Mouse (Mus musculus): ENCODE measurements around the gene Slmap. TPM values are rescaled to one million over a fixed set of nuclear protein-coding genes. Genes with fewer than 3 reads are reported as not detected.
A peak's percentile ranks its signal among the peaks of the same experiment; 100 is the strongest.
"Not testable (repeated sequence)": the region's sequence is repeated elsewhere in the genome, so short reads cannot be mapped to it uniquely, and the experiment has no call there.

The Slmap gene
- 21.5 and 22.3 TPM in 2 replicates for polyA plus RNA-seq (2014; fragmentation: Nextera tagmentation; extraction: Ambion mirVana)

DNA sequence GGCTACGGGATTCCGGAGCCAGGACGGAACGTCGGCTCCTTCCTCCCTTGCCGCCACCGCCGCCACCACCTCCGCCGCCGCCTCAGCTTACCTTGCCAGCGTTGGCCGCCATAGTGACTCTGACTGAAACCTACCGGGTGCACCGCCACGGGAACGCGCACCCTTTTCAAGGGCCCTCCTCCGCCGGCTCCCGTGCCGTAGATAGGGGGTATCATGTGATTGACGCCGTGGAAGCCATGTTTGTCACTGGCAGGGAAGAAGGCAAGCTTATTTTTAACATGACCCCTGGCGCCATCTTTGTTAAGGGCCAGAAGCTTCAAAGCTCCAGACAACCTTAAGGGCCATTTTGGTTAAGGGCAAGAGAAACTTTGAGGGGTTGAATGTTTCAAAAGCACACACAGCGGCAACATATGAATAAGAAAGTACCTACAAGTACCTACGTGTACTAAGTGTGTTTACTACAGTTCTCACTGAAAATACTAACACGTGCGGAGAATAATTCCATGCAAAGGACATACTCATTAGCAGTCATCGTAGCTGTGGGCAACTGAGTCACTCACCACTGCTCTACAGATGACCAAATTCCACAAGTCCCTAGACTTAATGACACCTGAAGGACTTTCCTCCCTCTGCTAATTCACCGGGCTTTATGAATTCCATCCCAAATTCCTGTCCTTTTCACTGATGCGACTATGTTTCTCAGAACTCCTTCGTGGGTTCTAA, at the start of gene Slmap:
Gene Slmap (minus strand): TSS at position 175 of the 723 bp plus-strand sequence.
- WGBS, result 13% methylated on average over 28 of the region's 33 CpGs

DNA sequence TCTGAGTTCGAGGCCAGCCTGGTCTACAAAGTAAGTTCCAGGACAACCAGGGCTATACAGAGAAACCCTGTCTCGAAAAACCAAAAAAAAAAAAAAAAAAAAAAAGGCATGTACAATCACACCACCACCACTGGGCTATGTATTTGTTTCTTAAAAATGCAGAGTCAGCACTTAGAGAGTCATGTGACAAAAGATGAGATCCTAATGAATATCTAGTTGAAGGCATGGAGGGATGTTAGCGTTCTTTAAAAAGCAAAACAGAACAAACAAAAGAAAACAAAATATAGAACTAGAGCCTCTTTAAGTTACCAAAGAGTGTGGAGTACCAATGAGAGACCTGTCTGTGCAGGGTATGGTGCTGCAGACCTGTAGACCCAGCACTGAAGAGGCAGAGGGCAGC, 48.9 kb upstream of the Slmap start:
- Histone ChIP-seq H3K27ac (replicated peaks; ENCODE audit: low read depth, low read length) (no peak overlapping the region), H3K9me3 (replicated peaks; ENCODE audit: control insufficient read depth, low read length) (no peaks in the 10 kb centered on the region), H3K36me3 (replicated peaks; ENCODE audit: control insufficient read depth, insufficient read depth, low read depth, low read length) (no peaks in the 10 kb centered on the region), H3K9ac (replicated peaks; ENCODE audit: low read length) (no peak overlapping the region), H3K4me2 (ENCODE audit: low read depth, low read length) (no peak overlapping the region), H3K27me3 (ENCODE audit: control insufficient read depth, insufficient read depth, low read length) (no peaks in the 10 kb centered on the region), H3K4me3 (ENCODE audit: low read depth, low read length) (no peak overlapping the region), H3K4me1 (ENCODE audit: control insufficient read depth, insufficient read depth, low read length) (no peaks in the 10 kb centered on the region)
- WGBS, result 84% methylated on average over 3 of the region's 3 CpGs
- DNase-seq (ENCODE audit: low spot score), result no peak
- no peak for ATAC-seq (replicated peaks; ENCODE audit: insufficient number of reproducible peaks, low FRiP score, low TSS enrichment, low read depth)

More for the DNA sequence above, at the start of gene Slmap:
- no peaks in the 10 kb centered on the region for H3K9me3 ChIP-seq (replicated peaks; ENCODE audit: control insufficient read depth, low read length)
- peak within 1 kb of the TSS; percentile 82 for H3K4me2 ChIP-seq (ENCODE audit: low read depth, low read length)
- peak within 1 kb of the TSS; percentile 90 for H3K9ac ChIP-seq (replicated peaks; ENCODE audit: low read length)
- H3K4me3 ChIP-seq (ENCODE audit: low read depth, low read length), result peak within 1 kb of the TSS; percentile 95
- H3K27ac ChIP-seq (replicated peaks; ENCODE audit: low read depth, low read length), result peak within 1 kb of the TSS; percentile 58
- no peaks in the 10 kb centered on the region for H3K27me3 ChIP-seq (ENCODE audit: control insufficient read depth, insufficient read depth, low read length)
- no peaks in the 10 kb centered on the region for H3K36me3 ChIP-seq (replicated peaks; ENCODE audit: control insufficient read depth, insufficient read depth, low read depth, low read length)
- ATAC-seq (replicated peaks; ENCODE audit: insufficient number of reproducible peaks, low FRiP score, low TSS enrichment, low read depth), result peak; percentile 93
- DNase-seq (ENCODE audit: low spot score), result peak; percentile 100
- H3K4me1 ChIP-seq (ENCODE audit: control insufficient read depth, insufficient read depth, low read length), result no peaks in the 10 kb centered on the region; the same call in 1 of the 2 replicates

DNA sequence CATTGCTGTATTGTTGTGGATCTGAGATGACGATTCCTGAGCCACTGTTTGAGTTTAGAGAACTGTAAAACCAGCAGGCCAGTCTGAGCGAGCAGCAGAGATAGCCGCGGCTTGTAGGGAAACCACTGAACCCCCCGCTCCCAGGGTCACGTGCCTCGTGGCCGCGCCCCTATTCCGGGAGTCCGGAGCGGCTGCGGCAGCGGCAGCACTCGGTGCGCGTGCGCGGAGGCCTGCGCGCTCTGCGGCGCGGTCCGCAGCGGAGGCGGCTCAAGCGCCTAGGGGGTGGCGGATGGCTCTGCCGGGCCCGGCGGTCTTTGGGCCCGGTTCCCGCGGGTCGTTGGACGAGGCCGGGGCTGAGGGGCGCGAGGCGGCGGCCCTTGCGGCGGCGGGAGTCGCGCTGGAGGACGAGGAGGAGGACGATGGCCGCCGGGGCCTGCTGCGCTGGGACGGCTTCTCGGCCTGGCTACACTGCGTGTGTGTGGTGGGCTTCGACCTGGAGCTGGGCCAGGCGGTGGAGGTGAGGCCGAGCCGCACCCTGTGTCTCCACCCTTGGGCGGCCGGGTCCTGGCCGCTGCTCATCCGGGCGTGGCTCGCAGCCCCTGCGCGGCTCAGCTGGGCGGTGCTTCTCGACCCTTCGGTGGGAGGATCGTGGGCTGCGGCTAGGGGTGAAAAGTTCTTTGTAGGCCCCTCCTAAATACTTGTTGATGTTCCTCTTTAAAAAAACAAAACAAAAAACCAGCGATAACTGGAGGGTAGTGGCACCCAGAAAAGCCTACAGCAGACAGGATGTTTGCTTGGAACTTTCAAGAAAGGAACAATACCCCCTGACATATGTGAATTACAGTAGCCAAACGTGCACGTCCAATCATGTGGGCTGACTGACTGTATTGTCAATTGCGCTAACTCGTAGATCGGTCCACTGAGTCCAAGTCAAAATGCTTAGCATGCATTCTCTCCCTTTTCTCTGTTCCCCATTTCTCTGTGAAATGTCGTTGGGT, 44.9 kb upstream of the Slmap start:
- no peaks in the 10 kb centered on the region for H3K36me3 ChIP-seq (replicated peaks; ENCODE audit: control insufficient read depth, insufficient read depth, low read depth, low read length)
- no peaks in the 10 kb centered on the region for H3K9me3 ChIP-seq (replicated peaks; ENCODE audit: control insufficient read depth, low read length)
- H3K27ac ChIP-seq (replicated peaks; ENCODE audit: low read depth, low read length), result peak overlapping the region; percentile 92
- peak overlapping the region; percentile 74 for H3K4me2 ChIP-seq (ENCODE audit: low read depth, low read length)
- DNase-seq (ENCODE audit: low spot score) (peak; percentile 96), ATAC-seq (replicated peaks; ENCODE audit: insufficient number of reproducible peaks, low FRiP score, low TSS enrichment, low read depth) (peak; percentile 96)
- no peaks in the 10 kb centered on the region for H3K27me3 ChIP-seq (ENCODE audit: control insufficient read depth, insufficient read depth, low read length)
- peak overlapping the region; percentile 81 for H3K4me3 ChIP-seq (ENCODE audit: low read depth, low read length)
- under 1% methylated on average over 79 of the region's 79 CpGs for WGBS
- peak overlapping the region; percentile 98 for H3K9ac ChIP-seq (replicated peaks; ENCODE audit: low read length)
- no peaks in the 10 kb centered on the region for H3K4me1 ChIP-seq (ENCODE audit: control insufficient read depth, insufficient read depth, low read length)

DNA sequence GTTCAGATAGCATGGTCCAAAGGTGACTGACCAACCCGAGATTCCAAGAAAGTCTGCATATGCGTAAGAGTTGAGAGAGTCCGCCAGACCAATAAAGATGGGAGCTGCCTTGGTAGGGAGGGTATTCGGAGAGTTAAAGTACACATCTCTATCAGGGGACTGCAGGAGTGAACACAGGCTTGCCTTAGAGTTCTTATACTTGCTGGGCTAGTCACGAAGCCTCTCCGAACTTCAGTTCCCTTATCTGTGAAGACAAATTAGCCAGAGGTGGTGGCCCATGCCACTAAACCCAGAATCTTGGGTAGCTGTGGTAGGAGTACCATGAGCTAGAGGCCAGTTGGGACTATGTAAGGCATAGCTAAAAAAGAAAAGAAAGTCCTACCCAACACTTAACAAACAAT, 44.1 kb upstream of the Slmap start:
- Histone ChIP-seq H3K9ac (replicated peaks; ENCODE audit: low read length) (no peak overlapping the region), H3K4me1 (ENCODE audit: control insufficient read depth, insufficient read depth, low read length) (no peaks in the 10 kb centered on the region), H3K27me3 (ENCODE audit: control insufficient read depth, insufficient read depth, low read length) (no peaks in the 10 kb centered on the region), H3K4me2 (ENCODE audit: low read depth, low read length) (no peak overlapping the region), H3K27ac (replicated peaks; ENCODE audit: low read depth, low read length) (no peak overlapping the region), H3K4me3 (ENCODE audit: low read depth, low read length) (no peak overlapping the region), H3K36me3 (replicated peaks; ENCODE audit: control insufficient read depth, insufficient read depth, low read depth, low read length) (no peaks in the 10 kb centered on the region), H3K9me3 (replicated peaks; ENCODE audit: control insufficient read depth, low read length) (no peaks in the 10 kb centered on the region)
- DNase-seq (ENCODE audit: low spot score), result no peak
- WGBS, result 75% methylated on average over 6 of the region's 6 CpGs
- ATAC-seq (replicated peaks; ENCODE audit: insufficient number of reproducible peaks, low FRiP score, low TSS enrichment, low read depth), result no peak

DNA sequence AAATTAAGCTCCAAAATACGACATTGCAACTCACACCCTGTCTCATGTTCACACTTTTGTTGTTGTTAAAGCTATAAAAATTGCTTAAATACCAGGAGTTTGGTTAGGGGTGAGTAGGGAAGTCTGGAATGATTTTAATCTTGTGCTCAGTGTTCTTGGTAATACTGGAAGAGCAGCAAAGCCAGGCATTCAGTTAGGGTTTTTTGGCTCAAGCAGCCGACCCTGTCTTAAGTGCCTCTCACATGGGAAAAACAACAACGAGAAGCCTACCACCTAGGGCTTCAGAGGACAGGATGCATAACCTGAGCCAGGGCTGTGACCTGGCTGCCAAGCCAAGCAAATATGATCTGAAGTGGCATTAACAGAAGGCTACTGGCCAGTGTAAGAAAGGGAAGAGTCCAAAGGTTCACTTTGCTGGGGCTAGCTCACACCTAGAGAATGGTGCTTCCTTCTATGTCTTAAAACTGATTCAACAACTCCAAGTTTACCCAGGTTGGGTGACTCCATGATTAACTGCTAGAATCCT, 41.6 kb upstream of the Slmap start:
- 66% methylated on average over 3 of the region's 3 CpGs for WGBS
- H3K4me1 ChIP-seq (ENCODE audit: control insufficient read depth, insufficient read depth, low read length), result no peaks in the 10 kb centered on the region
- no peaks in the 10 kb centered on the region for H3K27me3 ChIP-seq (ENCODE audit: control insufficient read depth, insufficient read depth, low read length)

DNA sequence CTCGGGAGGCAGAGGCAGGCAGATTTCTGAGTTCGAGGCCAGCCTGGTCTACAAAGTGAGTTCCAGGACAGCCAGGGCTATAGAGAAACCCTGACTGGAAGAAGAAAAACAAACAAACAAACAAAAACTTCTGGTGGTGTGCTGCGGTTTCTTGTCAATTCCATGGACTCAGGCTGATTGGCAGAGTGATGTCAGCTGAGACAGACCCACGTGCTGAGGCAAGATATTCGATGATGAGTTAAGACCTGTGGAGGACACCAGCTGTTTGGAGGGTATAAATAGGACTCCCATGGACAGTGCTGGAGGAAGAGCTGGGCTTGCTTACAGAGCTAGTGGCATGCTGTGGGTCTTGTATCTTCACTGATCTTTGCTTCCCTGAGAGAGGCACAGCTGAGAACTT, 38.8 kb upstream of the Slmap start, which contains the start of gene Dennd6a:
Gene Dennd6a (plus strand): TSS at position 301 of the 400 bp plus-strand sequence.
- not testable (repeated sequence) for H3K9ac ChIP-seq (replicated peaks; ENCODE audit: low read length); ATAC-seq (replicated peaks; ENCODE audit: insufficient number of reproducible peaks, low FRiP score, low TSS enrichment, low read depth); H3K9me3 ChIP-seq (replicated peaks; ENCODE audit: control insufficient read depth, low read length); H3K27me3 ChIP-seq (ENCODE audit: control insufficient read depth, insufficient read depth, low read length); H3K4me1 ChIP-seq (ENCODE audit: control insufficient read depth, insufficient read depth, low read length); H3K36me3 ChIP-seq (replicated peaks; ENCODE audit: control insufficient read depth, insufficient read depth, low read depth, low read length); H3K4me2 ChIP-seq (ENCODE audit: low read depth, low read length); H3K27ac ChIP-seq (replicated peaks; ENCODE audit: low read depth, low read length); DNase-seq (ENCODE audit: low spot score); H3K4me3 ChIP-seq (ENCODE audit: low read depth, low read length)
- 79% methylated on average over 5 of the region's 5 CpGs for WGBS

More for the DNA sequence above, 41.6 kb upstream of the Slmap start:
- Histone ChIP-seq H3K9me3 (replicated peaks; ENCODE audit: control insufficient read depth, low read length) (no peaks in the 10 kb centered on the region), H3K4me2 (ENCODE audit: low read depth, low read length) (no peak overlapping the region), H3K4me3 (ENCODE audit: low read depth, low read length) (no peak overlapping the region), H3K36me3 (replicated peaks; ENCODE audit: control insufficient read depth, insufficient read depth, low read depth, low read length) (no peaks in the 10 kb centered on the region), H3K27ac (replicated peaks; ENCODE audit: low read depth, low read length) (no peak overlapping the region), H3K9ac (replicated peaks; ENCODE audit: low read length) (no peak overlapping the region)
- ATAC-seq (replicated peaks; ENCODE audit: insufficient number of reproducible peaks, low FRiP score, low TSS enrichment, low read depth) (no peak), DNase-seq (ENCODE audit: low spot score) (no peak)

DNA sequence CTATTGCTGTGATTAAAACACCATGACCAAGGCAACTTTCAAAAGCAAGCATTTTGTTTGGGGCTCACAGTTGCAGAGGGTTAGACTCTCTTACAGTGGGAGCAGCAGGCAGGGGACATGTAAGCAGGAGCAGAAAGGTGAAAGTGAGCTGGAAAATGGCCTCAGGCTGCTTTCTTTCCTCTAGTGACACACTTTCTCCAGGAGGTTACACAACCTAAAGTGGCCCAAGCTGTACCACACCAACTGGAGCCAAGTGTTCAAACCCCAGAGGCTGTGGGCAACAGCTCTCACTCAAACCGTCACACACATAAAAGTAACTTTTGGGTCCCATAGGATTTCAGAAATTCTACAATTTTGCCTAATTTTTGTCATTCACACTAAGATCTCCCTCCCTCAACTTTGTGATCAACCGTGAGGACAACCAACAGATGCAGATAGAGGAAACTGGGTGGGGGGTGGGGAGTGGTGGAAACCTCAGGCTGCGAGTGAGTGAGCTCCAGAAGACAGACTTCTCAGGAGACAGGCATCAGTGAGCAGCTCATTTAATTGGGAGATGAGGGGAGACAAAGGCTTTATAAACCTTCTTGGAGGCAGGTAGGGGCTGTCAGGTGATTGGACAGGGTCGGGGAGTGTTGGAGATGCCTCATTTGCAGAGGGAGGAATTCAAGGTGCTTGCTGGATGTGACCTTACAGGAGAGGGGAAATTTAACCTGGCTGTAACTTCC, 37.4 kb upstream of the Slmap start:
- H3K4me1 ChIP-seq (ENCODE audit: control insufficient read depth, insufficient read depth, low read length), result no peaks in the 10 kb centered on the region
- no peaks in the 10 kb centered on the region for H3K9me3 ChIP-seq (replicated peaks; ENCODE audit: control insufficient read depth, low read length)
- no peak overlapping the region for H3K27ac ChIP-seq (replicated peaks; ENCODE audit: low read depth, low read length)
- H3K27me3 ChIP-seq (ENCODE audit: control insufficient read depth, insufficient read depth, low read length), result no peaks in the 10 kb centered on the region
- H3K36me3 ChIP-seq (replicated peaks; ENCODE audit: control insufficient read depth, insufficient read depth, low read depth, low read length), result no peaks in the 10 kb centered on the region
- ATAC-seq (replicated peaks; ENCODE audit: insufficient number of reproducible peaks, low FRiP score, low TSS enrichment, low read depth) (no peak), DNase-seq (ENCODE audit: low spot score) (no peak)
- 57% methylated on average over 4 of the region's 4 CpGs for WGBS
- H3K4me2 ChIP-seq (ENCODE audit: low read depth, low read length), result no peak overlapping the region
- H3K9ac ChIP-seq (replicated peaks; ENCODE audit: low read length), result no peak overlapping the region
- no peak overlapping the region for H3K4me3 ChIP-seq (ENCODE audit: low read depth, low read length)
